Comparison of ENCODE assay signal across 22 mouse cellular contexts in the genomic region with DNA sequence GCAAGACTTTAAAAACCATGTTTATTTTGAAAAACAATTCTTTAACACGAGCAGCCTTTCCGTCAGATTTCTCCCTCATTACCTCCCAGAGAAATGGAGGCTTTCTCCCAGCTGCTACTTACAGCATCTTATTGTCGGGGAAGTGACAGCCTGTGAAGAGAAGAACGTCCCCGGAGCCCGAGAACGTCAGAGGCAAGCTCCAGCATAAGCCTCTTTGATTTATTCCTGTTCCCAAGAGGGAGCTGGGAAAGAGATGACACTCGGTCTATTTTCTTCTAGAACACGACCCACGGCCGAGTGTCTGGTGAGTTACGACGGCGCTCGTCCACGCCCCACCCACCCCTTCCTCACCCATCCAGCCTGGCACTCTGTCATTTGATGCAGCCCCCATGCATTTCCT. TPM values are rescaled to one million over a fixed set of nuclear protein-coding genes. Genes with fewer than 3 reads are reported as not detected.
DNase-seq lines count a peak whose midpoint lies in the region; ATAC-seq and TF ChIP-seq lines count a peak whose summit lies in the region.
"Had no signal": no experiment of that assay in that cellular context is flagged by ENCODE, and none has a peak within 500 bp of the region (broad histone marks: within the 10 kb centered on the region; RNA-seq: fewer than 3 reads in every experiment).

No protein-coding gene starts in this region.

- DNase-seq in forebrain, postnatal 0 days = peak; percentile 50
- DNase-seq in forebrain, embryonic 11.5 days (ENCODE audit: low spot score) = no peak
- peak; percentile 21 for DNase-seq in kidney, postnatal 0 days (ENCODE audit: low spot score)
- DNase-seq in midbrain, embryonic 11.5 days (ENCODE audit: low spot score, missing footprints) = no peak
- peak; percentile 47 for DNase-seq in hindbrain, postnatal 0 days (ENCODE audit: low spot score)
- no peak for DNase-seq in testis, postnatal 14 days (ENCODE audit: low spot score)
- DNase-seq: adrenal gland, adult 2 months; cerebellum, adult 11 months; cerebellum, postnatal 14 days; kidney, postnatal 14 days; liver, postnatal 0 days; right cerebral cortex, postnatal 25 days; thymus, postnatal 14 days had no signal

- H3K27me3 ChIP-seq in forebrain, postnatal 0 days (ENCODE audit: insufficient read depth, low read length) = no peaks in the 10 kb centered on the region
- H3K27me3 ChIP-seq in forebrain, embryonic 11.5 days (ENCODE audit: control insufficient read depth, insufficient read depth, low read length) = peaks cover 3% of the 10 kb centered on the region; the same call in 1 of the 2 replicates
- H3K27me3 ChIP-seq in kidney, postnatal 0 days (ENCODE audit: insufficient read depth, low read length) = no peaks in the 10 kb centered on the region
- H3K27me3 ChIP-seq in kidney, embryonic 16.5 days (ENCODE audit: insufficient read depth, low read length) = no peaks in the 10 kb centered on the region
- peaks cover 27% of the 10 kb centered on the region for H3K27me3 ChIP-seq in midbrain, embryonic 12.5 days
- peaks cover 10% of the 10 kb centered on the region for H3K27me3 ChIP-seq in midbrain, embryonic 11.5 days (ENCODE audit: control insufficient read depth, insufficient read depth, low read length)
- H3K27me3 ChIP-seq in hindbrain, postnatal 0 days (ENCODE audit: insufficient read depth, low read length) = no peaks in the 10 kb centered on the region
- H3K27me3 ChIP-seq: heart, embryonic 12.5 days; limb, embryonic 15.5 days had no signal

- H3K9me3 ChIP-seq in forebrain, postnatal 0 days (ENCODE audit: low read length) = no peaks in the 10 kb centered on the region
- no peaks in the 10 kb centered on the region for H3K9me3 ChIP-seq in forebrain, embryonic 11.5 days (ENCODE audit: control insufficient read depth, low read length)
- H3K9me3 ChIP-seq in kidney, postnatal 0 days (replicated peaks; ENCODE audit: low read length) = no peaks in the 10 kb centered on the region
- no peaks in the 10 kb centered on the region for H3K9me3 ChIP-seq in kidney, embryonic 16.5 days (ENCODE audit: low read length)
- H3K9me3 ChIP-seq in midbrain, embryonic 12.5 days = no peaks in the 10 kb centered on the region
- no peaks in the 10 kb centered on the region for H3K9me3 ChIP-seq in midbrain, embryonic 11.5 days (ENCODE audit: control insufficient read depth, low read length)
- no peaks in the 10 kb centered on the region for H3K9me3 ChIP-seq in hindbrain, postnatal 0 days (ENCODE audit: low read length)
- H3K9me3 ChIP-seq: heart, embryonic 12.5 days; limb, embryonic 15.5 days had no signal

- H3K4me3 ChIP-seq in forebrain, postnatal 0 days (ENCODE audit: low read depth, low read length) = no peak overlapping the region
- H3K4me3 ChIP-seq in forebrain, embryonic 11.5 days (ENCODE audit: low read depth, low read length) = no peak overlapping the region
- H3K4me3 ChIP-seq in kidney, postnatal 0 days (replicated peaks; ENCODE audit: low read depth, low read length) = no peak overlapping the region
- no peak overlapping the region for H3K4me3 ChIP-seq in kidney, embryonic 16.5 days (ENCODE audit: low read length)
- no peak overlapping the region for H3K4me3 ChIP-seq in midbrain, embryonic 12.5 days
- no peak overlapping the region for H3K4me3 ChIP-seq in midbrain, embryonic 11.5 days (ENCODE audit: low read depth, low read length)
- H3K4me3 ChIP-seq in hindbrain, postnatal 0 days (ENCODE audit: low read length) = no peak overlapping the region
- H3K4me3 ChIP-seq: heart, embryonic 12.5 days; limb, embryonic 15.5 days; myocyte had no signal

- no peak overlapping the region for H3K4me2 ChIP-seq in forebrain, postnatal 0 days (ENCODE audit: low read depth)
- H3K4me2 ChIP-seq in forebrain, embryonic 11.5 days (ENCODE audit: low read depth, low read length, severe bottlenecking) = no peak overlapping the region
- H3K4me2 ChIP-seq in kidney, postnatal 0 days (ENCODE audit: low read length) = no peak overlapping the region
- H3K4me2 ChIP-seq in kidney, embryonic 16.5 days (replicated peaks; ENCODE audit: low read depth, low read length) = no peak overlapping the region
- no peak overlapping the region for H3K4me2 ChIP-seq in midbrain, embryonic 12.5 days (replicated peaks)
- no peak overlapping the region for H3K4me2 ChIP-seq in midbrain, embryonic 11.5 days
- H3K4me2 ChIP-seq in hindbrain, postnatal 0 days (ENCODE audit: low read depth, low read length) = no peak overlapping the region
- H3K4me2 ChIP-seq: heart, embryonic 12.5 days; limb, embryonic 15.5 days had no signal

- TF ChIP-seq CTCF in forebrain, postnatal 0 days (IDR thresholded peaks at IDR 0.05; ENCODE audit: low read depth) = no peak
- TF ChIP-seq CTCF in kidney, postnatal 0 days (IDR thresholded peaks at IDR 0.05; ENCODE audit: low read depth) = no peak
- no peak for TF ChIP-seq CTCF in hindbrain, postnatal 0 days (IDR thresholded peaks at IDR 0.05; ENCODE audit: low read depth)

- H3K27ac ChIP-seq in forebrain, postnatal 0 days (ENCODE audit: low read depth, low read length) = no peak overlapping the region
- H3K27ac ChIP-seq in forebrain, embryonic 11.5 days (ENCODE audit: low read depth, low read length) = no peak overlapping the region
- no peak overlapping the region for H3K27ac ChIP-seq in kidney, postnatal 0 days
- H3K27ac ChIP-seq in kidney, embryonic 16.5 days (ENCODE audit: low read length) = no peak overlapping the region
- H3K27ac ChIP-seq in midbrain, embryonic 12.5 days (replicated peaks) = 0 out of 2 replicates have a peak overlapping the region, but pooled peaks have one; percentile 10
- no peak overlapping the region for H3K27ac ChIP-seq in midbrain, embryonic 11.5 days (ENCODE audit: low read depth, low read length)
- no peak overlapping the region for H3K27ac ChIP-seq in hindbrain, postnatal 0 days
- H3K27ac ChIP-seq: stomach, postnatal 0 days had no signal

- H3K9ac ChIP-seq in forebrain, postnatal 0 days = no peak overlapping the region
- H3K9ac ChIP-seq in forebrain, embryonic 11.5 days (ENCODE audit: low read length) = no peak overlapping the region
- no peak overlapping the region for H3K9ac ChIP-seq in kidney, postnatal 0 days (ENCODE audit: low read depth, low read length)
- no peak overlapping the region for H3K9ac ChIP-seq in kidney, embryonic 16.5 days (replicated peaks; ENCODE audit: low read length)
- H3K9ac ChIP-seq in midbrain, embryonic 12.5 days (replicated peaks) = no peak overlapping the region
- no peak overlapping the region for H3K9ac ChIP-seq in midbrain, embryonic 11.5 days (ENCODE audit: low read length)
- H3K9ac ChIP-seq in hindbrain, postnatal 0 days (replicated peaks; ENCODE audit: low read length) = no peak overlapping the region
- H3K9ac ChIP-seq: heart, embryonic 12.5 days; limb, embryonic 15.5 days; liver, postnatal 0 days had no signal

- peak; percentile 30; the same call in 1 of the 2 replicates for ATAC-seq in forebrain, postnatal 0 days
- ATAC-seq in forebrain, embryonic 11.5 days (replicated peaks; ENCODE audit: low FRiP score) = no peak
- ATAC-seq in kidney, postnatal 0 days (replicated peaks; ENCODE audit: low FRiP score, low read depth) = no peak
- ATAC-seq in kidney, embryonic 16.5 days (ENCODE audit: low FRiP score, low TSS enrichment) = no peak
- ATAC-seq in midbrain, embryonic 12.5 days (ENCODE audit: low FRiP score, low read depth) = no peak
- ATAC-seq in midbrain, embryonic 11.5 days (ENCODE audit: low FRiP score) = no peak
- ATAC-seq in hindbrain, postnatal 0 days = no peak
- ATAC-seq: liver, postnatal 0 days had no signal

- H3K36me3 ChIP-seq in forebrain, postnatal 0 days (ENCODE audit: insufficient read depth) = no peaks in the 10 kb centered on the region
- H3K36me3 ChIP-seq in forebrain, embryonic 11.5 days (ENCODE audit: control insufficient read depth, insufficient read depth, low read length) = no peaks in the 10 kb centered on the region
- H3K36me3 ChIP-seq in kidney, postnatal 0 days (ENCODE audit: insufficient read depth, low read length) = no peaks in the 10 kb centered on the region
- no peaks in the 10 kb centered on the region for H3K36me3 ChIP-seq in kidney, embryonic 16.5 days (ENCODE audit: insufficient read depth, low read length)
- no peaks in the 10 kb centered on the region for H3K36me3 ChIP-seq in midbrain, embryonic 12.5 days
- H3K36me3 ChIP-seq in midbrain, embryonic 11.5 days (ENCODE audit: control insufficient read depth, insufficient read depth, low read length) = no peaks in the 10 kb centered on the region
- no peaks in the 10 kb centered on the region for H3K36me3 ChIP-seq in hindbrain, postnatal 0 days (ENCODE audit: insufficient read depth, low read length)
- H3K36me3 ChIP-seq: heart, embryonic 12.5 days; limb, embryonic 15.5 days had no signal

- H3K4me1 ChIP-seq in forebrain, postnatal 0 days (ENCODE audit: insufficient read depth) = peaks cover 20% of the 10 kb centered on the region
- no peaks in the 10 kb centered on the region for H3K4me1 ChIP-seq in forebrain, embryonic 11.5 days (replicated peaks; ENCODE audit: control insufficient read depth, insufficient read depth, low read length)
- H3K4me1 ChIP-seq in kidney, postnatal 0 days (replicated peaks; ENCODE audit: insufficient read depth, low read length) = peaks cover 21% of the 10 kb centered on the region
- H3K4me1 ChIP-seq in kidney, embryonic 16.5 days (ENCODE audit: insufficient read depth, low read length) = peaks cover 28% of the 10 kb centered on the region
- H3K4me1 ChIP-seq in midbrain, embryonic 12.5 days = peaks cover 15% of the 10 kb centered on the region
- peaks cover 15% of the 10 kb centered on the region; the same call in 1 of the 2 replicates for H3K4me1 ChIP-seq in midbrain, embryonic 11.5 days (ENCODE audit: control insufficient read depth, insufficient read depth, low read length)
- H3K4me1 ChIP-seq in hindbrain, postnatal 0 days (ENCODE audit: insufficient read depth, low read length) = peaks cover 23% of the 10 kb centered on the region

- 52% methylated on average over 16 of the region's 16 CpGs for whole genome bisulfite sequencing in forebrain, postnatal 0 days
- 80% methylated on average over 16 of the region's 16 CpGs for WGBS in forebrain, embryonic 11.5 days
- WGBS in kidney, postnatal 0 days = 33% methylated on average over 16 of the region's 16 CpGs
- WGBS in kidney, embryonic 16.5 days = 28% methylated on average over 16 of the region's 16 CpGs
- 63% methylated on average over 16 of the region's 16 CpGs for WGBS in midbrain, embryonic 12.5 days
- WGBS in midbrain, embryonic 11.5 days = 71% methylated on average over 16 of the region's 16 CpGs
- WGBS in hindbrain, postnatal 0 days = 41% methylated on average over 16 of the region's 16 CpGs

RNA-seq across cellular contexts. Expression of a gene that starts 30.9 kb away (rescaled TPM):
- total RNA-seq in forebrain, postnatal 0 days (2014; rRNA removed) = 1,563 and 1,794 TPM in 2 replicates
- 3,264 and 3,401 TPM in 2 replicates for polyA plus RNA-seq in forebrain, postnatal 0 days (2015; fragmentation: Nextera tagmentation; extraction: Ambion mirVana)
- polyA plus RNA-seq in forebrain, embryonic 11.5 days (2014; fragmentation: Nextera tagmentation; extraction: Ambion mirVana) = 1,239 and 1,306 TPM in 2 replicates
- polyA plus RNA-seq in kidney, postnatal 0 days (2015; fragmentation: Nextera tagmentation; extraction: Ambion mirVana) = 1,007 and 1,080 TPM in 2 replicates
- polyA plus RNA-seq in kidney, embryonic 16.5 days (2015; fragmentation: Nextera tagmentation; extraction: Ambion mirVana) = 1,041 and 1,124 TPM in 2 replicates
- polyA plus RNA-seq in midbrain, embryonic 12.5 days (2016; fragmentation: Nextera tagmentation; extraction: Ambion mirVana) = 1,064 and 1,134 TPM in 2 replicates
- 1,326 and 1,445 TPM in 2 replicates for polyA plus RNA-seq in midbrain, embryonic 11.5 days (2014; fragmentation: Nextera tagmentation; extraction: Ambion mirVana)
- total RNA-seq in hindbrain, postnatal 0 days (2014; rRNA removed) = 841 and 932 TPM in 2 replicates
- 3,128 and 3,189 TPM in 2 replicates for polyA plus RNA-seq in hindbrain, postnatal 0 days (2015; fragmentation: Nextera tagmentation; extraction: Ambion mirVana)

RNA-seq across cellular contexts. Expression of a gene that starts 50.1 kb away (rescaled TPM):
- total RNA-seq in forebrain, postnatal 0 days (2014; rRNA removed) = not detected in 2 replicates
- not detected in 2 replicates for polyA plus RNA-seq in forebrain, postnatal 0 days (2015; fragmentation: Nextera tagmentation; extraction: Ambion mirVana)
- not detected in 2 replicates for polyA plus RNA-seq in forebrain, embryonic 11.5 days (2014; fragmentation: Nextera tagmentation; extraction: Ambion mirVana)
- not detected in 2 replicates for polyA plus RNA-seq in kidney, postnatal 0 days (2015; fragmentation: Nextera tagmentation; extraction: Ambion mirVana)
- 0.60 TPM in 1 of 2 replicates, not detected in the other for polyA plus RNA-seq in kidney, embryonic 16.5 days (2015; fragmentation: Nextera tagmentation; extraction: Ambion mirVana)
- not detected in 2 replicates for polyA plus RNA-seq in midbrain, embryonic 12.5 days (2016; fragmentation: Nextera tagmentation; extraction: Ambion mirVana)
- not detected in 2 replicates for polyA plus RNA-seq in midbrain, embryonic 11.5 days (2014; fragmentation: Nextera tagmentation; extraction: Ambion mirVana)
- total RNA-seq in hindbrain, postnatal 0 days (2014; rRNA removed) = 0.31 TPM in 1 of 2 replicates, not detected in the other
- polyA plus RNA-seq in hindbrain, postnatal 0 days (2015; fragmentation: Nextera tagmentation; extraction: Ambion mirVana) = not detected in 2 replicates
- total RNA-seq: adrenal gland, adult 2 months; heart, postnatal 25 days had no signal
- polyA plus RNA-seq: adrenal gland, adult 2 months; frontal cortex, adult 2 months; heart, embryonic 12.5 days; intestine, embryonic 14.5 days; limb, embryonic 15.5 days; liver, postnatal 0 days; myocyte; stomach, postnatal 0 days had no signal

Comparison
In these comparisons a context has a peak if more than half of its experiments do, and no peak if none do; other contexts are left out.
1. DNase-seq: peak in forebrain, postnatal 0 days (single experiment), kidney, postnatal 0 days (single experiment) and hindbrain, postnatal 0 days (single experiment); none in forebrain, embryonic 11.5 days (single experiment), midbrain, embryonic 11.5 days (single experiment) and testis, postnatal 14 days (single experiment).